Mouse (Mus musculus) lung, postnatal 4 days (tissue): Measurements from ENCODE around the gene Taar2.
A peak's percentile ranks its signal among the peaks of the same experiment; 100 is the strongest.

ENCODE experiments used
- DNase-seq, 2 experiments: peaks; one replicate each; pipeline ENCODE4 v3.0.0; 2021

Gene Taar2

DNA sequence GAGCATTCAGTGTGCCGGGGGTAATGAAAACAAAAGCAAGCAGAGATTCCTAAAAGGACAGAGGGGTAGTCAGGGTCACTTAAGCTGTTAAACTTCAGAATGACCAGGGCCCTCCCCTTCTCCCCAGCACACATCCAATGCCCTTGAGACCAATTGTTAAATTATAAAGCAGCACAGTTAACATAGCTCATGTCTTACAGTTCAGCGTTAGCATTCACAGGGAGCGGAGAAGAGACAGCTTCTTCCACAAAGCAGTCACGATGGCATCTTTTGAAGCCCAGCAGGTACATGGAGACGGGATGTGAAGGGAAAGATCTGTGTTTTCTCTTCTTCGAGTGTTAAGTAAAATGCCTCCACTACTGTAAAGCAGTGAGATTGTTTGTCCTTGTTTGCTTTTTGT lies at the start of gene Taar2:
Gene Taar2 (plus strand): TSS at position 261 of the 400 bp plus-strand sequence.
- no peak for DNase-seq

DNA sequence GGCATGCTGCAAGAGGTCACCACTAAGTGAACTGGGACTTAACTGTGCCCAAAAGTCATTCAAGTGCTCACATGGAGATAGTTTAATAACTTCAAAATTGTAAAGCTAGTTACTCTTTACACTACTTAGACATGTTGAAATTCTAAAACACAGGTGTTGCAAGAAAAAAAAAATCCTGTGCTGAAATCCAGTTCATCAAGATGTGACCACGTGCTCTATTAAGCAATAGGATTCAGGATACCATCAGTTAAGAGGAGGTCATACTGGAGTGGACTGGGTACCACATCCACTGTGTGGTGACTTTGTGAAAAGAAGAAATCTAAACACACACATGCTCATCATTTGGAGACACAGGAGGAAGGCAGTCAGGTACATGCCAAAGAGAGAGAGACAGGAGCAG lies 45.4 kb upstream of the Taar2 start:
- DNase-seq, result no peak

GRCm38 (mm10) chr10:23894601-23895349 lies 43.6 kb upstream of the Taar2 start, which contains the start of gene Vnn1:
TSS of gene Vnn1 (plus strand) at chr10:23894688.
- DNase-seq, result no peak

DNA sequence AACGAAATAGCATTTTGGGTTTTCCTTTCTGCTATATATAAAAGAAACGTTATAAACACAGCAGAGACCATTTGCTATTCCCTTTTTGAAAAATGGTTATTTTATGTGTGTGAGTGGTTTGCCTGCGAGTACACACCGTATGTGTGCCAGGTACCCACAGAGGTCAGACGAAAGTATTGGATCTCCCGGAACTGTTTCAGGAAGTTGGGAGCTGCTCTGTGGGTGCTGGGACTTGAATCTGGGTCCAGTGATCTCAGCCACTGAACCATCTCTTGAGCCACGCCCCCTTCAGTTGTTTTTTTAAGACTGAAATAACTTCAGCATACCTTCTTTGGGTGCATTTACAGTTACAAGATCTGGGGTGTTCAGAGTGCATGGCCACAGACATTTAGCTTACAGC lies 43.0 kb upstream of the Taar2 start:
- no peak for DNase-seq

DNA sequence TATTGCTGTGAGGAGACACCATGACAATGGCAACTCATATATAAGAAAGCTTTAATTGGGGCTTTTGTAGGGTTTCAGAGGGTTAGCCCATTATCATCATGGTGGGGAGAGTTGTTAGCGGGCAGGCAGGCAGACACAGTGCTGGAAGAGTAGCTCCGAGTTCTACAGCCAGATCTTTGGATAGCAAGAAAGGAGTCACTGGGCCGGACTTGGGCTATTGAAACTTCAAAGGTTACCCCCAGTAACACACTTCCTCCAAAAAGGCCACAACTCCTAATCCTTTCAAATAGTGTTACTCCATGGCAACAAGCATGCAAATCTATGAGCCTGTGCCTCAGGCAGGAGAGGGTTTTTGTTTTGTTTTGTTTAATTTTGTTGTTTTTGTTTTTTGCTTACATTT lies 37.3 kb upstream of the Taar2 start:
- no peak for DNase-seq

- no peak for DNase-seq
Observed at GRCm38 (mm10) chr10:23905661-23906060, 32.7 kb upstream of the Taar2 start.

- no peak for DNase-seq
Observed at GRCm38 (mm10) chr10:23920056-23920455, 18.3 kb upstream of the Taar2 start, which contains the start of gene Taar1. TSS of gene Taar1 (plus strand) at chr10:23920356.

GRCm38 (mm10) chr10:23922468-23922867 lies 15.9 kb upstream of the Taar2 start:
- DNase-seq, result no peak

DNA sequence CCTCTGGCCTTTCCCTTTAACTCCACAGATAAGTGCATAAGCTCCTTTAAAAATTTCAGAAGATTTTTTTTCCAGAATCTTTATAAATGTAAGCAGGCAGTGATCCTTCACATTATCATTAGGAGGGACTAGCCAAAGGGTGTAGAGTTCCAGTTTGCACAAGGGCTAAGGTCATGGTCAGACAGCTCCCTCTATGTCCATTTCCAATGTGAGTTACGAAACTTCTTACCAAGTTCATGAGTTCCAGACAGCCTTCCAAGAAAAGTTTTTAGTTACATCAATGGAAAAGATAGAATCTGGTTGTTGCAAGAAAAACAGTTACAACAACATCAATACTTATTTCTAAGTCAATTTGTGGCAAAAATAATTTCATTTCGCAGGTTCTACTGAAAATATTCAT lies 14.4 kb upstream of the Taar2 start:
- no peak for DNase-seq

DNA sequence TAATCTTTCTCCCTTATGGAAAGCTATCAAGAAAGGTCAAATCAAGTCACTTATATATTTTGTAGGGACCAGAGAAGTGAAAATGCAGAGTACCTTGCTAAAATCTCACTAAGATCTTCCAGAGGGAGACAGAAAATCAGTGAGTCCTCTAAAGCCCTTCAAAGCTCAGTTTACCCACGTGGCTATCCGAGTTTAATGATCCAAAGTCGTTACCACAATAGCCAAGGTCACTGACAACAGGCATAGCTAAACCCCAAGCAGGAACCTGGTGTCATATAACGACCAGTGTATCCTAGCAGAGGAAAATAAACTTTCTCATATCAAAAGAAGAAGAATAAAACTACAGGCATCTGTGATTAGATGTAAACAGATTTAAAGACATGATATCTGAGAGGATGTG lies 759 bp upstream of the Taar2 start:
- no peak for DNase-seq

DNA sequence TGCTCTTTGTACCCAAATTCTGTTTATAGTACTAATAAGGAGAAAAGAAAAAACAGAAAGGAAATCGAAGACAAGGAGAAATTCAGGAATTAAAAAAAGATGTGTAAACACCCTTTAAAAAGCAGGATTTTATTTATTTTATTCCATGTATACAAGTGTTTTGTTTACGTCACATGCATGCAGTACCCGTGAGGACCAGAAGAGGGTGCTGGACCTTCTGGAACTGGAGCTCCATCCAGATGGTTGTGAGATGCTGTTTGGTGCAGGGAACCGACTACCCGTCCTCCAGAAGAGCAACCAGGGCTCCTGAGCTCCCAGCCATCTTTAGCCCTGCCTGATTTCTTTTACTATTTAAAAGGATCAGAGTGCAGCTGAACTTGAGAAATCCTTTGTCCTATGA lies 4.1 kb downstream of the Taar2 start:
- DNase-seq, result peak in 1 of 2 experiments; percentile 6

GRCm38 (mm10) chr10:23948026-23948425 lies 9.7 kb downstream of the Taar2 start:
- no peak for DNase-seq

GRCm38 (mm10) chr10:23949508-23950005 lies 11.2 kb downstream of the Taar2 start, which contains the start of gene Taar3:
TSS of gene Taar3 (plus strand) at chr10:23949558.
- DNase-seq, result no peak

- no peak for DNase-seq
Observed at GRCm38 (mm10) chr10:23951714-23952113, 13.3 kb downstream of the Taar2 start.

GRCm38 (mm10) chr10:23959071-23959470 lies 20.7 kb downstream of the Taar2 start:
- no peak for DNase-seq

DNA sequence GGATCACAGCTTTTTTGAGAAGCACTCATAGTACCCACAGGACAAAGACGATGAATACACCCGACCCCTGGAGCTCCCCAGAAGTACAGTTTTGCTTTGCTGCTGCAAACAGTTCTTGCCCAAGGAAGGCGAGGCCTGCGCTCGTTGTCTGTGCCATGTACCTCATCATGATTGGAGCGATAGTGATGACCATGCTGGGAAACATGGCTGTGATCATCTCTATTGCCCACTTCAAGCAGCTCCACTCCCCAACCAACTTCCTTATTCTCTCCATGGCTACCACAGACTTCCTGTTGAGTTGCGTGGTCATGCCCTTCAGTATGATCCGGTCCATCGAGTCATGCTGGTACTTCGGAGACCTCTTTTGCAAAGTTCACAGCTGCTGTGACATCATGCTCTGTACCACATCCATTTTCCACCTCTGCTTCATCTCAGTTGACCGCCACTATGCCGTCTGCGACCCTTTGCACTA lies 22.1 kb downstream of the Taar2 start, which contains the start of gene Taar4:
Gene Taar4 (plus strand): TSS at position 51 of the 472 bp plus-strand sequence.
- DNase-seq, result no peak

- no peak for DNase-seq
Observed at GRCm38 (mm10) chr10:23963444-23963843, 25.1 kb downstream of the Taar2 start.

DNA sequence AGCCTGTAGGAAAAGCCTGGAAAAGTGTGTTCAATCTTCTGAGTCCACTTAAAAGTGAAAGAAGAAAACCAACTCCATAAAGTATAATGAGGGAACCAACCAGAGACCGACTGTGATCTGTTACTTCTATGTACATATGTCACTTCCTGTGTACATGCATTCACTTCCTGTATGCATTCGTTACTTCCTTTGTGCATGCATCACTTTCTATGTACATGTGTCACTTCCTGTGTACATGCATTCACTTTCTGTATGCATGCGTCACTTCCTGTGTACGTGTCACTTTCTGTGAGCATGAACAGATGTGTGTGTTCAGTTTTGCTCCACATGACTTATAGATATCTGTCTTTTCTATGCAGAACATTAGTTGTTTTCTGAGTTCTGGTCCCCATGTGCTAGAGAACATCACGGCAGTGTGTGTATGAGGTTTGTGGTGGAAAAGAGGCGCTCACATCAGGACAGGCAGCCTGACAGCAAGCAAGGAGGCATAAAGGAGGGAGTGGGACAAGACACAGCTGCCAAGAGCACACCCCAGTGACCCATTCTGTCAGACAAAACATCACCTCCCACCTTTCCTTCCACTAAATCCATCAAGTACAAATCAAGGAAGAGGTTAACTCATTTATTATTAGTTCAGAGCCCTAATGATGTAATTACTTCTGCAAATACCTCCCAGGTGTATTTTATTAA lies 26.7 kb downstream of the Taar2 start:
- DNase-seq, result no peak

- no peak for DNase-seq
Observed at GRCm38 (mm10) chr10:23970656-23971165, 32.3 kb downstream of the Taar2 start, which contains the start of gene Taar5. TSS of gene Taar5 (plus strand) at chr10:23970706.

DNA sequence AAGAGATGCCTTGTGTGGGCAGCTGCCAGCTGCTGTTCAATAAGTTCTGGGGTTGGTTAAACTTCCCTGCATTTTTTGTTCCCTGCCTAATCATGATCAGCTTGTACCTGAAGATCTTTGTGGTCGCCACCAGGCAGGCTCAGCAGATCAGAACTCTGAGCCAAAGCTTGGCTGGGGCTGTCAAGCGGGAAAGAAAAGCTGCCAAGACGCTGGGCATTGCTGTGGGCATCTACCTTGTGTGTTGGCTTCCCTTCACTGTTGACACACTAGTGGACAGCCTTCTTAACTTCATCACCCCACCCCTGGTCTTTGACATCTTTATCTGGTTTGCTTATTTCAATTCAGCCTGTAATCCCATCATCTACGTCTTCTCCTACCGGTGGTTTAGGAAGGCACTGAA lies 32.9 kb downstream of the Taar2 start:
- no peak for DNase-seq

DNA sequence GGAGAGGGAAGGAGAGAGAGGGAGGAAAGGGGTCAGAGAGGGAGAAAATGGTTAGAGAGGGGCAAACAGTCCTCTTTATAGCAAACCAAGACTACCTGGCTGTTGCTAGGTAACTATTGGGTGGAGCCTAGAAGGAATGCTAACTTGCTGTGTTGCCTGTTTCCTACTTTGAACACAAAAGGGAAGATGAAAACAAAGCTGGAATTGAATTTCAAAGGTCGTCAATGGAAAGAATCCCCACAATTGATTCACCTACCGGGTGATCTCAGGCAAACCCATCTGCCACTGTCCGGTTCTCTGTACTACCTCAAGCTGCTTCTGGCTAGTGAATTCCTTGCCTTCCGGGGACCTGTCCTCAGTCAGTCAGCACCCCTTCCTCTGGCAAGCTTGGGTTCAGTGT lies 39.6 kb downstream of the Taar2 start:
- DNase-seq, result no peak

GRCm38 (mm10) chr10:23978901-23979705 lies 40.7 kb downstream of the Taar2 start:
- DNase-seq, result peak; percentile 67 to 79

DNA sequence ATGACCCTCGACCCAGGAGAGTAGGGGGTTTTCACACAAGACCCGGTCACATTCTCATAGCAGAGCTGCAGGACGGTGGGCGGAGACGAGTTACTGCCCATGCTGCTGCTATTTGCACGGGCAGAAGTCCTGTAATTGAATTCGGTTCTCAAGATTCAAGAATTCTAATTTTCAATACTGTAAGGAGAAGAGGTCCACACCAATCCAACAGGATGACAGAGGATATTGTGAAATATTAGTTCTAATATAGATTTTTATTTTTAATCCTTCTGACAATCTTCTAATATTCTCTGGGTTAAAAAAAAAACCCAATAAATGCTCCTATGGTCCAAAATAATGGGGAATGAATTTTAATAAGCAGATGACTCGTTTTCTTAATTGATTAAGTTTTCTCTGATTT lies 47.2 kb downstream of the Taar2 start, which contains the start of gene Taar6:
Gene Taar6 (minus strand): TSS at position 101 of the 400 bp plus-strand sequence.
- no peak for DNase-seq
